Mouse (Mus musculus) gastrocnemius, adult 2 months (tissue): ENCODE results near the gene Zfp622. TPM values are rescaled to one million over a fixed set of nuclear protein-coding genes. Genes with fewer than 3 reads are reported as not detected.

ENCODE experiments used
- DNase-seq: peaks from one replicate; pipeline ENCODE4 v3.0.0; 2022
- H3K27ac ChIP-seq: fragments of 200-600 bp; 2 replicates; pipeline ENCODE4 v1.8.1; 2022; ENCODE audit warnings: mild to moderate bottlenecking
- H3K4me3 ChIP-seq: fragments of 200-600 bp; 2 replicates; pipeline ENCODE4 v1.8.1; 2022; ENCODE audit warnings: mild to moderate bottlenecking, moderate library complexity
- CTCF ChIP-seq: fragments of 200-600 bp; IDR thresholded peaks from 2 replicates; pipeline ENCODE4 v1.8.1; 2022; ENCODE audit warnings: antibody characterized with exemption, mild to moderate bottlenecking, moderate library complexity
- intact Hi-C: fragments of 180-260 bp; cut with DNase I; formaldehyde crosslinking; loops from one replicate; pipeline ENCODE4 v1.15.1; 2025
- long read RNA-seq, 2 experiments: library from polyadenylated mRNA; stranded (forward); transcript quantifications; one replicate each; pipeline ENCODE4 v2.0.0; 2021
- total RNA-seq, 2 experiments: library from RNA; stranded (reverse); gene quantifications; 2 replicates each; pipeline ENCODE4 v1.2.3; 2021

The Zfp622 gene
- 10 to 100 TPM; 22.6 to 25.5 TPM for total RNA-seq
- long read RNA-seq, experiment 1, transcript Zfp622-201 (6 exons, 2,802 nt): major isoform, 37 of 42 reads
- long read RNA-seq, experiment 1, partial matches to known transcripts: 4 of 42 reads
- long read RNA-seq, experiment 1, other reads (novel, unspliced or antisense): 1 of 42 reads
- long read RNA-seq, experiment 2, transcript Zfp622-201 (6 exons, 2,802 nt): major isoform, 41 of 41 reads
- long read RNA-seq, experiment 2, partial matches to known transcripts: 0 of 41 reads
- long read RNA-seq, experiment 2, other reads (novel, unspliced or antisense): 0 of 41 reads

DNA sequence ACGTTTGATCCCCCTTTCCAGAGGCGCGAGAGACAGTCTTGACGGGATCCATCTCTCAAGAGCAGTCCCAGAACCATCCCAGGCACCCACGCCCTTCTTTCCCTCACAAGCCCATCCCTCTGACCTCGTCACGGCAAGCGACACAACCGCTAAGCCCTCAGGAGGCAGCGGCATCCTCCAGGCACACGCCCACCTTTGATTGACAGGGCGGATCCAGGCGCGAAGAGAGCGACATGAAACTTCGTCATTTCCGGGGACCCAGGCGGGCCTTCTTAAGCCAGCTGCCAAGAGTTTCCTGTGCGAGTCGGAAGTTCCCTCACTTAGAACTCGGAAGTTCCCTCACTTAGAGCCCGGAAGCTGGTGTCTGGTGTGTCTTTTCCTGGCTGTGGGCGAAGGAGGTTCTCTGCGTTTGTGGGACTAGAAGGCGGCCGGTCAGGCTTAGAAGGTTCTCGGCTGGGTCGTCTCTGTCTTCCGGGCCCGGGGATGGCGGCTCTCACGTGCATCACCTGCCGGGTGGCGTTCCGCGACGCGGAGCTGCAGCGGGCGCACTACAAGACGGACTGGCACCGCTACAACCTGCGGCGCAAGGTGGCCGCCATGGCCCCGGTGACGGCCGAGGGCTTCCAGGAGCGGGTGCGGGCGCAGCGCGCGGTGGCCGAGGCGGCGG is at the start of gene Zfp622:
TSS of gene Zfp622 (plus strand) at position 300 of the 667 bp plus-strand sequence.
- Histone ChIP-seq H3K4me3 (peak within 1 kb of the TSS; percentile 100), H3K27ac (peak within 1 kb of the TSS; percentile 96)
- TF ChIP-seq CTCF: no peak
- DNase-seq: peak; percentile 96
- intact Hi-C loops: loop anchor here (10.0 kb wide), 1 partner anchor 359 kb away; the partner anchor contains the start of gene Myo10

DNA sequence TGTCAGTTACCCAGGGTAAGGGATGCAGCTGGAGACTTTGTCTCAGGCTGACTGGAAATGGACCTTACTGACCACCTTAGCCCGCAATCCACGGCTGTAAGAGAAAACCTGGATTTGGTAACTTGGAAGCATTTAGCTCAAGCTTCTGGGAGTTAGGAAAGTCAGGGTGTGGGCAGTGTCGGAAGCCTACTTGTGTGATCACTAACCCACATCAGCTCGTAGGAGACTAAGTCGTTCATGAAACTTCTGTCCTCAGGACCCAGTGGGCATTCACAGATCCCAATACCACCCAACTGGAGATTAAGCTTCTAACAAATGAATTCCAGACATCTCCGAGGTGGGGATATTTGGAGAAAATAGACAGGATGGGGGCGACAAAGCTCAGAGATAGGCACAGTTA is 49.8 kb upstream of the Zfp622 start:
- TF ChIP-seq CTCF: no peak
- DNase-seq: no peak
- intact Hi-C loops: no loop called here
- H3K27ac ChIP-seq: peak overlapping the region; percentile 93
- H3K4me3 ChIP-seq: no peak overlapping the region

DNA sequence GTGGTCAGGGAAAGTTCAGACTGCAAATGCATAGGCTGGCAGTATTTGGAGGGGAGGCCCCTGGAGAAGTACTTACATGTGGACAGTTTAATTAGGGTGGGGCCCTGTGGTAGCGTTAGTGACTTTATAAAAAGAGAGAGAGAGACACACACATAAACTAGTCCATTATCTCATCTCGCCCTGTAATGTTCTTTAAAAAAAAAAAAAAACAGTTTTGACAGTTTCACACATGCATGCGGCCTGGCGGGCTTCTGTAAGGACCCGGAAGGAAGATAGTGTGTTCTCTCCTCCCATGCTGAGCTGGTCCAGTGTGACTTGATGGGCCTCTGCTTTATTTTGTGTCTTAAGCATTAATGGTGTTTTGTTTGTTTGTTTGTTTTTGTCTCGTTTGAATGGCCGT is 45.7 kb upstream of the Zfp622 start:
- no peak overlapping the region for H3K27ac ChIP-seq
- intact Hi-C loops: no loop called here
- DNase-seq: no peak

DNA sequence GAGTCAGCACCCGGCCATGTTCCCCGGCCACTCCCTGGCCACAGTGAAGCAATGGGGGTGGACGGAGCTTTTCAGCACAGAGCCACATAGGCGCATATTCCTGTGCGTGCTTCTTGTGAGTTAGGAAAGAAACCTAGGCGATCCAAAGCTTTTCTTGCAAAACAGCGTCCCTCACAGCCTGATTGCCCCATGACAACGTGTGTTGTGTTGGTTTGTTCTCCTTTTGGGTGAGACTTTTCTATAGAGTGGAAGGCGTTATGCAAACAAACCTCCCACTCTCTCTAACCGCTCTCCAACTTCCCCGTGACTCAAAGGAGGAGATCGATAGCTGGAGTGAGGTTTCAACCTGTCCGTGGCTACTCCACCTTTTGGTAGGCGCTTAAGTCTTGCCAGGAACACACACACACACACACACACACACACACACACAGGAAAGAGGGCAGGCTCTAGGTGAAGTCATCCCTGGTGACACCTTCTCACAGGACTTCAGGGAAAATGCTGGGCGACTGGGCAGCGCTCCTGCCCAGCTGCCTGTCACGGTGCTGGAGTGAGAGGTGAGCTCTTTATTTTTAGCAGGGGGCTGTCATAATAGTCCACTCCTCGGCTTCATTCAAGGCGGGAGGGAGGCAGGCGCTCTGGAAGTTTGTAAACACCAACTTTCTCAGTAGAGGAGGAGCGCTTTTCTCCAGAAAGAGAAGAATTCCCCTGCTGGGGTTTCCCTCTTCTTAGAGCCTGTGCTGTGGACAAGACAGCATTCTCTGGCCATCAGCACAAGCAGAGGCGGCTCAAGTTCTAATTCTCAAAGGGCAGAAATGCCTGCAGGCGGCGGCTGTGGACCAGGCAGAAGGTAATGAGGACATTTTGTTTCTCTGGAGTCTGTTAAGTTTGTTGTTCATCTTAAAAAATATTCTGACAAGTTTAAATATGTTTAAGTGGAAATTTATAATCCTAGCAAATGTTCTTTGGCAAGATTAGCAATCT is 43.5 kb upstream of the Zfp622 start:
- intact Hi-C loops: loop anchor here (1.0 kb wide), 1 partner anchor 36 kb away; no protein-coding TSS in a partner anchor
- peak; percentile 14; the same call in 1 of the 2 replicates for TF ChIP-seq CTCF
- DNase-seq: peak; percentile 86
- Histone ChIP-seq H3K27ac (peak overlapping the region; percentile 95), H3K4me3 (peak overlapping the region; percentile 79)

More for the DNA sequence above, 45.7 kb upstream of the Zfp622 start:
- no peak overlapping the region for H3K4me3 ChIP-seq
- TF ChIP-seq CTCF: no peak

DNA sequence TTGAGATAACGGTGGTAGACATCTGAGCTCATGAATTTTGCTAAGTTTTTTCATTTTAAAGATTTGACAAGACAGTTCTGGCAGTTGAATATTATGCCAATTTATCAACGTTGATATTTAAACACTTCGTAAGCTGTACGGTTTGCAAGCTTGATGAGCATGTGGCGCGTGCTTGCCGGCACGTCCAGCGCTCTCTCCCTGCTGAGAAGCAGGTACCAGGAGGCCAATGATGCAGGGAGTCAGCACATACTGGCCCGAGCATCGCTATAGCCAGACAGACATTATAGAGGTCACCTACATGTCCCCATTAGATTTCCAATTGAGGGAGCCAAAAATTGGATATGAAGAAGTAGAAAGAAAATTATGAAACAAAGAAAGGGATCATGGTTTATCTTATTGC is 42.7 kb upstream of the Zfp622 start:
- Histone ChIP-seq H3K27ac (peak overlapping the region; percentile 95), H3K4me3 (peak overlapping the region; percentile 79)
- intact Hi-C loops: loop anchor here (1.0 kb wide), 1 partner anchor 37 kb away; no protein-coding TSS in a partner anchor
- peak; percentile 54 for DNase-seq
- TF ChIP-seq CTCF: no peak

DNA sequence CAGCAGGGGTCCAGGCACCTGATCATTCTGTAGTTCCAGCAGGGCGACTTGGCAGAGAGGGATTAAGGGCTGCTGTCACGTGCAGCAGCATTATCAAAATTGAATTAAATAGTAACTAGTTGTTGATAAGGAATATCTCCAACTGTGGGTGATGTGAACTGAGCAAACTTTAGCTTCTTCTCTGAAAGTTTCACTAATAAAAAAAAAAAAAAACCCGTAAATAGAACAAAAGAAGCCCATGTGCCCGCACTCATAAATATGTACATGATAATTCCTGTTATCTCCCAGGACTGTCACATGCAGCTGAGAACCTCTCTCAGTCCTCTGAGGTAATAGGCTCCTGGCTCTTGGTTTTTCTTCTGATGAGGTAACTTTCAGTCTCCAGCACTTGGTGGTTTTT is 41.8 kb upstream of the Zfp622 start:
- peak overlapping the region; percentile 95 for H3K27ac ChIP-seq

DNA sequence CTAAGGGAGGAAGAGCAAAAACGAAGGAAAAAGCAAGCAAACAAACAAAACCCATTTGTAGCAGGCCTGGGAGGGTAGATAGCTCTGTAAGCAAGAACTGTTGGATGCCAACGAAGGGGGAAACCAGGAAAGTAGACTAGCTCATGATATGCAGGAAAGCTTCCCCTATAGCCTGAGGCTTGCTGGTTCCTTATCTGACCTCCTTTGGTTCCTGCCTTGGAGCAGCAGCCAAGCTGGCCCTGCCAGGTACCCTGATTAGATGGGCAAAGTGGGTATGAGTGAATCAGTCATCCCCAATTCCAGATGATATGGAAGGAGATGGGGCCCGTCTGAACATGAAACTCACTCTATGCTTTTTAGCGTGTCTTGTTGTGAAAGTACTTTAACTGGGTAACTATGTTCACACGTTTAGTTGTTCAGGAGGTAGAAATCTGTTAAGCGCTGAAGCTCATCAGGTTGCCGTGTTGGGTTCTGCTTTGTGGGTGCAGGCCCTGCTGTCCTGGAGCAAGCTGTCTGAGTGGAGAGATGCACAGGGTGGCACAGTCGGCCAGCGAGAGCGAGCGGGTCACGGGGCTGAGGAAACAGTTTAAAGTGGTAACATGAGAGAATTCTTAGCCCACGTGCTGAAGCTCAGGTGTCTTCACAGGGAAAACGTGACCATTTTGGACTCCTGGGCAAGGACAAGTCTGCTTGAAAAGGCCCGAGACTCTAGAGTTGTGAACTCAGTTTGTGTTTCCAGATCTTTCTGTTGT is 40.6 kb upstream of the Zfp622 start:
- TF ChIP-seq CTCF: no peak
- peak; percentile 73 for DNase-seq
- Histone ChIP-seq H3K27ac (peak overlapping the region; percentile 95), H3K4me3 (peak overlapping the region; percentile 79)
- intact Hi-C loops: no loop called here

More for the DNA sequence above, 41.8 kb upstream of the Zfp622 start:
- no peak for TF ChIP-seq CTCF
- peak overlapping the region; percentile 79 for H3K4me3 ChIP-seq
- peak; percentile 23 for DNase-seq
- intact Hi-C loops: no loop called here

DNA sequence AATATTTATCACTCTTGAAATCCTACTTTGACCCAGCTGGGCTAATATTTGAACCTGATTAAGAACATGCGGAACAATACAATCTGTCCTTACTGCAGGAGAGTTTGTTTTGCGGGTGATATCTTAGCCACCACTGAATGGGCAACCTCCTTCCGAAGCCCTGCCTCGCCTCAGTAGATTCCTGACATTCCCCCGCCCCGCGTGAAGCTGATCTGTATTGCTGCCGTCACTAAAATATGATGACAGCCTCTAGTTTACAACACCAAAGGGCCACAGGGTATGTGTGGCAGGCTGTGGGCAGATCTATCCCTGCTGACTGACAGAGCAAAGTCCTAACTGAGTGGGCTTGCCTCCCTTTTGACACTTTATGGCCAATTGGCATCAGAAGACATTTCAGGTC is 38.9 kb upstream of the Zfp622 start:
- peak overlapping the region; percentile 79 for H3K4me3 ChIP-seq
- no peak for DNase-seq
- H3K27ac ChIP-seq: peak overlapping the region; percentile 95
- intact Hi-C loops: no loop called here
- TF ChIP-seq CTCF: no peak

DNA sequence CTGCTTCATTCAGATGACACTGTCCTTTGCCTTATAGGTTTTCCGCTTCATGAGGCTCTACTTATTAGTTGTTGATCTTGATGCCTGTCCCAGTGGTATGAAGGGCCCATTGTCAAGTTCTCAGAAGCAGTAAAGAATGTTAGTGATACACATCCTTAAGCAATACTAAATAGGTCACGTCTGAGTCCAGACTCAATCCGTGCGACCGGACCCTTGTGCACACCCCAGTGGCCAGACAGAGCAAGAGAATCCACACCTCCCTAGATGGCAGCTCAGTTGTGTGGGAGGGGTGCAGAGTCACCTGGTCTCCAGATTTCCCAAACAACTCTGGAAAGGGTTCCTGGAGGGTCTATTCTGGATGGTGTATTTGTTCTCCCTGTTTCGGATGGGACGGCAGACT is 37.7 kb upstream of the Zfp622 start:
- Histone ChIP-seq H3K27ac (peak overlapping the region; percentile 95), H3K4me3 (peak overlapping the region; percentile 79)
- intact Hi-C loops: no loop called here
- peak; percentile 60 for DNase-seq
- TF ChIP-seq CTCF: peak; percentile 43

DNA sequence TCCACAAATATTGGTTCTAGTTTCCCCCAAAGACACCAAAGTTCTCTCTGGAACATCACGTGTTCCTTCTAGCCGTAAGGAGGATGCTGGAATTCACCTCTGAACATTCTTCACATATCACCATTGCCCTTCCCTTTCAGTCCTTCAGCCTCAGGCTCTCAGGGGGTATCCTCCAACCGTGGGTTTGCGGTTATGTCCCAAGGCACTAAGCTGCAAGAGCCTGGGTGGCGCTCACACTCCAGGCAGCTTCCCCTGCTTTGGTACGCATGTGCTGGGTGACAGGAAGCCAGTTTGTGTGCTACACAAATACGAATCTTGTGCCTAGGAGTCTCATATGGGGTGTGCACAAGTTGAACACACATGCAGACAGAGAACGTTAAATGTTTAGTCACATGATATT is 36.8 kb upstream of the Zfp622 start:
- no peak for TF ChIP-seq CTCF
- peak overlapping the region; percentile 95 for H3K27ac ChIP-seq
- peak overlapping the region; percentile 79 for H3K4me3 ChIP-seq
- intact Hi-C loops: no loop called here
- no peak for DNase-seq

DNA sequence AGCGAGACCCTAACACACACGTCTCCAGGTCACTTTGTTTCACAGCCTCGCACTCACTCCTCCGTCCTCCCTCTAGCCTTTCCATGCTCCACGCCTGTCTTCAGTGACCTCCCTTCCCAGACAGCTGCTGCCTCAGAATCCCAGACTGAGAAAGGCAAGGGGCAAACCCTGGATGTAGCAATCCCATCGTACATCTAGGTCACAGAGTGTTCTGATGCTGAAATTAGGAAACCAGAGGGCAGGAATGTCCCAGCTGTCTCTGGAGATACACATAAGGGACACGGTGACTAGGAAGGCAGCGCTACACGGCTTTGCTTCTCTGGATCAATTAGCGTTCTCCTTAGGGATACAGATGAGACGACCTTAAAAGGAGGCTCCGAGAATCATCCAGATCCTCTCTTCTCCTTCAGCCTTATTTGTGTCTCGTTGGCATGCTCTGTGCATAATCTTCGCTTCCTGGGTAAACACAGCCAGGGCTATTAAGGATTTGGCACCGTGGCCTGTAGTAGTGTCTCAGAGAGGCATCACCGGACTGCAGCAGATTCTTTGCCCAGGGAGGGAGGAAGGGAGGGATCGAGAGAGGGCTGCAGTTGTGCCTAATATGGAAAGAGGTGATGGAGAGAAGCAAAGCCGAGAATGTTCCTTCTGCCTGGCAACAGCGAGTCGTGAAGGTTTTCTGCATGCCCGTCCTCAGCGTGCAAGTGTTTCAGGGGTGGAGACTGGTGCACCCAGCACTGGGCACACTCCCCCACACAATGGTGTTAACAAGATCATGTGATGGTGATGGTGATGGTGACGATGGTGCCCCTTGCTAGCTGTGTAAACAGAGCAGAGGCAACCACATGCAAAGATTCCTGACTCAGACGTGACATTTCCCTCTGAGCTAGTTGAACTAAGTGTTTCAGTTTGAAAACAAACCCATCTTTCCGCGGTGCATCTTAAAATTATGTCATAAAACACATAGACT is 35.6 kb upstream of the Zfp622 start:
- intact Hi-C loops: loop anchor here (2.0 kb wide), 1 partner anchor 34 kb away; no protein-coding TSS in a partner anchor
- TF ChIP-seq CTCF: no peak
- Histone ChIP-seq H3K27ac (peak overlapping the region; percentile 95), H3K4me3 (peak overlapping the region; percentile 79)
- DNase-seq: peak; percentile 76
